Mouse (Mus musculus) adrenal gland, postnatal 36 days (tissue): ENCODE results near the gene Dab2ip. TPM values are rescaled to one million over a fixed set of nuclear protein-coding genes. Genes with fewer than 3 reads are reported as not detected.

Experiments used
- DNase-seq, 2 experiments: peaks; one replicate each; pipeline ENCODE4 v3.0.0; 2021; ENCODE audit warnings: mixed read lengths in 1 of 2
- total RNA-seq, 2 experiments: library from RNA; stranded (reverse); gene quantifications; 2 replicates each; pipeline ENCODE4 v1.2.3; 2021

Gene Dab2ip
- total RNA-seq, 2 experiments from 2014 or later = 65.0 to 103 TPM

DNA sequence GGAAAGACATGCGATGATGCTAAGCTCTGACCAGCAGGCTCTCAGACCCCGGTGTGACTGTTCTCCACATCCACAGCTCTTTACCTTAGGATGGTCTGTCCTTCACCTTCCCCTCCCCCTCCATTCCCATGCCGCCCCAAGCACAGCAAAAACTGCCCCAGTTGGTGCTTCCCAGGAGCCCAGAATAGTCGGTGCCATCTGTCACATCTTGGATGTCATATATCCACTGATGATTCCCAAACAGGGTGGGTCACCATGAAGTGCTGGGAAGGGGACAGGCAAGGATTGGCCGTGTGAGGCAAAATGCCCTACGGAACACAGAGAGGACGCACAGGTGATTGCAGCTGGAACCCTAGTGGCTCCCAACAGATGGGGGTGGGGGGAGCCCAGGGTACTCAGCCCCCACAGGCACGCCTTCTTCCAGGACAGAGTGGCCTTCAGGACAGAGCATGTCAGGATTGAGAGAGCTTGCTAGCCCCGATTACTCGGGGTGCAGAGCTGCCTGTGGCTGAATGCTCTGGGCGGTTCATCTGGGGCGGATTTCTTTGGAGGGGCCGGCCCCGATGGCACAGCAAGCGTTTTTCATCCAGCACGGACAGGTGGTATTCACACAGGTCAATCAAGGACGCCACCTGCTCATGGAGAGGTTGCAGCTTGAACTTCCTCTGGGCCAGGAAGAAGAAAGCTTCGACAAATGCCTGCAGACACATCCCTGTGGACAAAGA lies 193.9 kb downstream of the Dab2ip start:
- no peak for DNase-seq

DNA sequence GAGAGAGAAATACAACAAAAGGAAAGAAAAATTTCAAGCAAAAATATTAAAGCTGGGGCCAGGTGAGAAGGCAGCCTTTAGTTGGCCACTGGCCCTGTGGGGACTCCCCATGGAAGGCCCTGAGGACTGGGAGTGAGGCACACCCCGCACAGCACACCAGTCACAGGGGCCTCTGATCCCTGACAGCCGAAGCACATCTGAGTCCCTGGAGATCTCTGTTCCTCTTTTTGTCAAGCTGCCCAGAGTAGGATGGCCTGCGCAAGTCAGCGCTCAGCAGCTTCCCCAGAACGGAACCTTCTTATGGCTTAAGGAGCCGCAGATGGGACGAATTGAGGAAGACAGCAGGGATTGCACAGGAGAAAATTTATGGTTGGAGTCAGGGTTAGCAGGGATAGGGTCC lies 198.4 kb downstream of the Dab2ip start:
- no peak for DNase-seq

DNA sequence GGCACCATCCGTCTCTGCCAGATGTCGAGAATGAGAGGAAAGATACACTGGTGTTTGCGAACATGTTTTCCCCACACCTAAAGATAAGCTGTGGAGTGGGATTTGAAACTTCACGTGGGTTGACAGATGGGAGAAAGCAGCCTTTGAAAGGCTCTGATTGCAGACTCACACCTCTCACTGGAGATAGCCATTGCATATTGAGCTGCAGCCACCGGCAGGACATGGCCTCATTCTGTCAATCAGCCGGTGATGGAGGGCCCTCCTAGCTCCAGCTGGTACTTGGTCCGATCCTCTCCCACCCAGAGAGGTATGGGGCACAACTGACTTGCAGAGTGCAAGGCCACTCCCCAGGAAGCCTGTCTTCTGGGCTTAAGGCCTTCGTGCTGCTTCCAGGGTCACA lies 202.3 kb downstream of the Dab2ip start:
- DNase-seq = no peak

DNA sequence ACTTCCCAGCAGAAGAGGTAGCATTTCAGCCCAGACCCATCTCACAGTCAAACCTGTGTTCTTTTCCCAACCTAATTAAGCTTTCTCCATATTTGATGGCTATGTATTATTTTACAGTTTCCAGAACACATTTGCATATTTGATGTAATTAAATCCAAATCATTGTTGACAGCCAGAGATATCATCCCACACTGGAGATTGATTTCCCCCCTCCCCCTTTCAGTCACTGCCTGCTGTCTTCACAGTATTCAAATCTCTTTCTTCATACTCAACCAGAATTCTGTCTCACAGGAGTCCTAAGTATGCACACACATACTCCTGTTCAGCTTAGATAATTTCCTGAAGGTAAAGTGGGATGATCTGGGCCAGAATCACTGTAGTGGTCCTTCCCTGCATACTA lies 202.8 kb downstream of the Dab2ip start:
- no peak for DNase-seq

DNA sequence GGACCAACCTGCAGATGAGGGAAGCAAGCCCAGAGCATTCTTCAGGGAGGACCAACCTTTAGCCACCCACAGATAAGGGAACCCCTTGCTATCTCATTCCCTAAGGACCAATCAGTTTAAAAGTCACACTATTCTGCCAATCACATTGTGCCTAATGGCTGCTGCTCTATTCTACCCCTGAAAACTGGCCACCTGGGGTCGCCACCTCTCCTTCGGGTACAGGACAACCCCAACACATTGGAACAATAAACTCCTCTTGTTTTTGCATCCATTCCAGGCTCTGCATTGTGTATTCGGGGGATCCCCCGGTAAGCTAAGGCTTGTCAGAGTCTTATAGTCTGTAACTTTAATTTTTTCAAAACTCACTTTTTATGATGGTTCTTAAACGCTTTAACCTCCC lies 203.4 kb downstream of the Dab2ip start:
- peak in 1 of 2 experiments; percentile 26 for DNase-seq

DNA sequence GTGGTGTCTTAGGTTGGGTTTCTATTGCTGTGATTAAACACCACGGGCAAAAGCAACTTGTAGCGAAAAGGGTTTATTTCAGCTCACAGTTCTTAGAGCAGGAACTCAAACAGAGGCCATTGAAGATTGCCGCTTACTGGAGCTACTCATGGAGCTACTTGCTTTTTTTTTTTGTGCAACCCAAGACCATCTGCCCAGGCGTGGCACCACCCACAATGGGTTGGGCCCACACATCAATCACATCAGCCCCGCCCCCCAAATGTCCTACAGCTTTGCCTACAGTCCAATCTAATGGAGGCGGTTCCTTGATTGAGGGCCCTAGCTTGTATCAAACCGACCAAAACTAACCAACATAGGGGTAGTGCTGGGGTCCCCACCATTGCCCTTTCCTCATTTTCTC lies 205.8 kb downstream of the Dab2ip start:
- no peak for DNase-seq

DNA sequence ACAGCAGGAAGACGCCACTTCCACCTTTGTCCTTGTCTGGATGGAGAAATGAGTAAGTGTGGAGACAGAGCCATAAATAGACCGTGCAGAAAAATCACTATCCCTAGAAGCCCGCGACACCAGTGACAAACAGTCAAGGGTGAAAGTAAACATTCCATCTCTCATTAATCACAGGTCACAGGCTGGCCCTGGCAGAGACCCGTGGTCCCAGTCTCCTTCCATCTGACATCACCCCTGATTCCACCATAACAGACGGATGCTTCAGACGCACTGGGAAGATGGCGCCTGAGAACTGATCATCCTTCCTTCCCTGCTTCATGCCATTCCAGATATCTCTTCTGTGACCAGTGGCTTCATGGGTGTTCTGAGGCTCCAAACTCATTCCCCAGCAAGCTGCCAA lies 206.3 kb downstream of the Dab2ip start:
- peak in 1 of 2 experiments; percentile 9 for DNase-seq

DNA sequence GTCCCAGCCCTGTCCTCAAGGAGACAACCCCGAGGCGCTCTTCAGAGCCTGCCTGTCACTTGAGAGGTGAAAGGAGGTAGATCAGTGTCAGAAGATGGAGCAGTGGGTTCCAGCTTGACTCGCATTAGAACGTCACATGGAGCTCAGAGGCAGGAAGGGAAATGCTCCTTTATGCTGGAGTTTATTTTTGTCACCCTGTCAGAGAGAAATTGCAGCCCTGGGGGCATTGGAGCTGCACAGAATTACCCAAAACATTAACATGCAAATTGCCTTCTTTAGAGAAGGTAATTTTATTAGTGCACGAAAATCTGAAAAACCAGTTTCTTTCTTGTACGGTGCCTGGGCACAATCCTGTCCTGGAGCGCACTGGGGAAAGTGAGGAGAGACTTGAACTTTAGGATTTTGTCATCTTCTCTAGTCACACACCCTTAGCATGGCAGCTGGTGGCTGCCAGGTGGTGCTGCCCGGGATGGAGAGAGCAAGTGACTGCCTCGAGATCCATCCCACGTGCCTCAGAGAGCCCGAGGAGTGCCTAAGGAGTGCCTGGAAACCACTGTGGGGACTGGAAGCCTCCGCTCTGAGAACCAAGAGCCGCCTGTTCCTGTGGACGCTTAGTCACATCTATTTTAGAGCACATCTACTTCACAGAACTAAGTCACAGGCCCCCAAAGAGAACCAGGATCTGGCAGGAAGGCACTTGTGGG lies 209.9 kb downstream of the Dab2ip start:
- DNase-seq = no peak

DNA sequence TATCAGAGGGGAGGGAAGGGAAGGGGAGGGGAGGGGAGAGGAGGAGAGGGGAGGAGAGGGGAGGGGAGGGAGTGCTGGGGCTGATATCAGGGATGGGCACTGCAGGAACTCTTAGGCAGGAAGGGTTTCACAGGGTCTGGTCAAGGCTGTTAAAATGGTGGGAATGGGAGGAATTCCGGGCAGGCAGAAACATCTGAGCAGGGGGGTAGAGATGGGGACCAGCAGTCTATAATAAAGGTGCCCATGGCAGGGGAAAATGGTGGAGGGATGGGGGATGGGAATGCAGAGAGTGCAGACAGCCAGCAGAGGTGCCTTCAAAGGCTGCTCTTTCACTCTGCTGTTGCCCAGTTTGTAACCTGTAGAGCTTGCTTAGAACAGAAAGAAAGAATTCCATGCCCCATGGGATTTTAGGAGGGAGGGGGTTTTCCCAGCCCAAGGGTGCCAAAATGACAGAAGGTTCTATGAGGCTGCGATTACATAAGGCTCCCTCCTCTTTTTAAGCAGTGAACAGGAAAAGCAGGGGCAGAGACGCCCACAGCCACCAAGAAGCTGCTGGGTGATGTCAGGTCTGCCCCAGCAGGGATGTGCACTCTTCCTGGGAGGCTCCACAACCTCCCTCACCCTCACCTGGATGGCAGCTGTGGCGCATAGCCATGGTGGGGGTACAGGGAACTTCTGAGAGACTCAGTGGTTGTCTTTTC lies 210.6 kb downstream of the Dab2ip start:
- no peak for DNase-seq

DNA sequence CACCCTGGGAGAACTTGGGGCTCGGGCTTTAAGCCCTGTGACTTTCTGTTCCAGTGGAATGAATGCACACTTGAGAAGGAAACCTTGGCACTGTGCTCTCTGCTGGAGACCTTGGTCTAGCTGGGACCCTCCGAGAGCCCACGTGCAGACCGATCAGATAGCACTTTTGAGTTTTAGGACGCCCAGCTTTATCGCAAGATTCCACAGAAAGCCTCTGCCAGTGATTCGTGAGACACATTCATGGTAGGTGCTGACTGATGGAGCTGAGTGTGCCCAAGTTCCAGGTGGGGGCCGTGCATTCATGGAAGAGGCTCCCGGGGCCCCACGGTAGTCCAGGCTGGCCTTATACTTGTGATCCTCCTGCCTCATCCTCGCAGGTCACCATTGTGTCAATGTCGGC lies 211.3 kb downstream of the Dab2ip start:
- DNase-seq = no peak

DNA sequence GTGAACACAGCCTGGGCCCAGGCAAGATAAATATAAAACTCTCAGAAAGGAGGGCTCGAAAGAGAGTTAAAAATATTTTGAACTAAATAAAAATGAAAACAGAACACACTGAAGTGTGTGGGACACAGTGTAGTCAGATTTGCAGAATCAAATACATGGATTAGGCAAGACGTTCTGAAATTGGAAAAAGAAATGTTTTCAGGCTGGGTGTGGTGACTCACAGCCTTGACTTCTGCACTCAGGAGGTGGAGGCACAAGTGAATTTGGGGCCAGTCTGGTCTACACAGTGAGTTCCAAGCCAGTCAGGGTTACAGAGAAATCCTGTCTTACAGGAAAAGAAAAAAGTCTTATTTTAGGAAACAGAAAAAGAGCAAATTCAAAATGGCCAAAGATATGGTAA lies 212.5 kb downstream of the Dab2ip start:
- DNase-seq = peak; percentile 10 to 15

DNA sequence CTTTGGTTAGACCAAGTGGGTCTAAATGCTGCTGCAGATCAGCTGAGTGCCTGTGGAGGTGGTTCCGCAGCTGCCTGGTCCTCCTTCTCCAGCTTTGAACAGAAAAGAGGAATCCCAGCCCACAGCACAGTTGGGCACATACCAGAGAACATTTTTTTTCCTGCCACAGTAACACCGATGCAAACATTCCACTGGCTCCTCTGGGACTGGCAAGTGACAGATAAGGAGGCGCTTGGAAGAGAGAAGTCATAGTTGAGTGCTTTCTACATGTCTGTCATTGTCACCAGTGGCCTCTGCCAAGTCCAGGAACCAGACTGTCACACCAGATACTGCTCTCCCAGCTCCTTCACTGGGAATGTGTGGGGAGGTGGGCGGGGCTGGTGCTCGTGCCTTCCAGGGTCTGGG lies 217.6 kb downstream of the Dab2ip start:
- DNase-seq = no peak

DNA sequence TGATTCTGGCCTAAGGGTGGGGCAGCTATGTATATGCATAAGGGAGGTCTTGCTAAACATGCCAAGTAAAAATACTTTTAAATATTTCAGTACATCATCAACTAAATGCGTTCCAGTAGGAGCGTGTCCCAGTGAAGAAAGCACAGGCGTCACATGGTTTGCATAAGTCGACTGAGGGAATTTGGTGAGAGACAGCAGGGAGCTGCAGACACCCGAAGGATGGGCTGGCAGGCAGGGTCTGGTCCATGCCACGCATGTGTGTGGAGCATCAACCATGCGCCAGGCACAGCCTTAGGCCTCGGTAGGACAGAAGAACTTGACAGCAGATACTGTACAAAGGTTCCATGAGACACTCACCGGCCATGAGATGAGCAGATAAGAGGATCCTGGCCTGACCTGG lies 218.9 kb downstream of the Dab2ip start:
- no peak for DNase-seq

DNA sequence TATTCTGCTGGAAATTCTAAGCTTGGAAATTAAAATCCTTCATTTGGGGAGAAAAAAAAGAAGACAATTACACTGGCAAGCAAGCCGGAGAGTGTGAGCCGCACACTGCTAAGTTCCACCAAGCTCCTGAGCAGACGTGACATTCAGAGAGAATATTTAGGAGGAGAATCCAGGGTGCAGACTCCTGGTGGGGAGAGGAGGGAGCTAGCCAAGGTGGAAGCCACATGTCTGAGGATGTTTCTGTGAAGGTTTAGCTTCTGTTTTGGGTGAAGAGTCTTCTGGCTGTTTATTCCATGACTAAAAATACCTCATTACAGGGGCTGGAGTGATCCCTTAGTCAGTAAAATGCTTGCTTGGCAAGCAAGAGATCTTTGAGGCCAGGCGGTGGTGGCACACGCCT lies 221.2 kb downstream of the Dab2ip start:
- no peak for DNase-seq

Other genes with a start within 250 kb of the Dab2ip start
- gene Stom, start 221.3 kb upstream of the Dab2ip start, total RNA-seq = 10 to 100 TPM; 38.9 to 53.7 TPM
- gene 4930568D16Rik, start 190.5 kb upstream of the Dab2ip start, total RNA-seq = not detected
- not detected for gene 4930402F06Rik, start 161.1 kb upstream of the Dab2ip start, total RNA-seq
- 10 to 100 TPM in 1 of 2 experiments, 1 to 10 TPM in 1; 7.9 to 14.2 TPM for gene Ggta1, start 95.0 kb upstream of the Dab2ip start, total RNA-seq